Mouse (Mus musculus) hindbrain, embryonic 11.5 days (tissue): ENCODE data around the gene Prpf38b. TPM values are rescaled to one million over a fixed set of nuclear protein-coding genes. Genes with fewer than 3 reads are reported as not detected.
"Not testable (repeated sequence)": the region's sequence is repeated elsewhere in the genome, so short reads cannot be mapped to it uniquely, and the experiment has no call there.

ENCODE experiments used
- ATAC-seq: fragments of 200-750 bp; cut with Nextera tagmentation; 2 replicates; pipeline ENCODE4 v1.8.0; 2017; ENCODE audit warnings: mild to moderate bottlenecking, moderate TSS enrichment, moderate library complexity; ENCODE audit not compliant: low FRiP score
- DNase-seq: peaks from one replicate; pipeline ENCODE4 v3.0.0-alpha.2; 2015; ENCODE audit warnings: low spot score
- H3K27ac ChIP-seq: fragments of 300-500 bp; sonication (generic); 2 replicates; pipeline ENCODE4 v1.5.1; 2014; ENCODE audit warnings: mild to moderate bottlenecking, low read depth, low read length
- H3K27me3 ChIP-seq: fragments of 300-500 bp; sonication (generic); 2 replicates; pipeline ENCODE4 v1.6.1; 2014; ENCODE audit warnings: mild to moderate bottlenecking, low read length, moderate library complexity, mixed read lengths; ENCODE audit not compliant: control insufficient read depth, insufficient read depth
- H3K36me3 ChIP-seq: fragments of 300-500 bp; sonication (generic); 2 replicates; pipeline ENCODE4 v1.6.1; 2014; ENCODE audit warnings: mild to moderate bottlenecking, low read length, moderate library complexity, mixed read lengths; ENCODE audit not compliant: control insufficient read depth, insufficient read depth
- H3K4me1 ChIP-seq: fragments of 300-500 bp; sonication (generic); replicated peaks from 2 replicates; pipeline ENCODE4 v1.6.1; 2014; ENCODE audit warnings: low read length, mixed read lengths; ENCODE audit not compliant: control insufficient read depth, insufficient read depth
- H3K4me2 ChIP-seq: fragments of 300-500 bp; sonication (generic); replicated peaks from 2 replicates; pipeline ENCODE4 v1.6.1; 2014; ENCODE audit warnings: mild to moderate bottlenecking, low read depth, low read length
- H3K4me3 ChIP-seq: fragments of 300-500 bp; sonication (generic); 2 replicates; pipeline ENCODE4 v1.5.1; 2014; ENCODE audit warnings: low read depth, low read length
- H3K9ac ChIP-seq: fragments of 300-500 bp; sonication (generic); 2 replicates; pipeline ENCODE4 v1.6.1; 2014; ENCODE audit warnings: low read depth, low read length
- H3K9me3 ChIP-seq: fragments of 300-500 bp; sonication (generic); 2 replicates; pipeline ENCODE4 v1.6.1; 2016; ENCODE audit warnings: low read length; ENCODE audit not compliant: control insufficient read depth
- WGBS: fragments of 180-500 bp; shearing (Covaris S2); extraction: QIAGEN DNeasy Blood & Tissue Kit; methylation state at CpG from one replicate; pipeline ENCODE4 v1.1.7; 2014; 5-methylcytosine and 5-hydroxymethylcytosine counted together
- polyA plus RNA-seq: library from polyadenylated mRNA; unstranded; fragments of >200 nt; fragmentation: Nextera tagmentation; extraction: Ambion mirVana; gene quantifications from 2 replicates; pipeline ENCODE4 v1.2.1, GENCODE M21; 2014

Prpf38b gene
- polyA plus RNA-seq, 1 experiment from 2014 or later, result 85.3 TPM

- ATAC-seq (no peak), DNase-seq (no peak)
- no peaks in the 10 kb centered on the region for H3K4me1 ChIP-seq
- no peak overlapping the region for H3K4me2 ChIP-seq
- no peak overlapping the region for H3K4me3 ChIP-seq
- no peaks in the 10 kb centered on the region for H3K9me3 ChIP-seq
- H3K36me3 ChIP-seq, result no peaks in the 10 kb centered on the region
- no peaks in the 10 kb centered on the region for H3K27me3 ChIP-seq
- H3K27ac ChIP-seq, result no peak overlapping the region
- WGBS, result 64% methylated on average over 5 of the region's 5 CpGs
- H3K9ac ChIP-seq, result no peak overlapping the region
These were observed 31.6 kb downstream of the Prpf38b start for GRCm38 (mm10) chr3:108879836-108880435.

DNA sequence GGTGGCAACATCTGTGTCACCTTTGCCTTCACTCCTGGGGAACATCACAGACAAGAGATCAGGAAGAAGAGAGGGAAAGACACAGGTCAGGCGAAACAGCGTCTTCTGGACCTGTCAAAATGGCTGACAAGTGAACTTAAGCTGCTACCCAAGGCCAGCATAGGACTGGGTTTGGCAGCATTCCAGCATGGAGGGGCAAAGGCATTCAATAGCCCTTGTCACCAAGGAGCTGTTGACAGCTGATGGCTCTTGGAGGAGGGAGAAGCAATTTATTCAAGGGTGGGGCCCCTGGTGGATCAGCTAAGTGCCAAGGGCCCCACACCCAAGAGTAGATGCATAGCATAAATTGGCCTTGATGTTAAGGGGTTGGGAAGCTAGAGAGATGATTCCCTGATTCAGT lies 32.4 kb downstream of the Prpf38b start:
- H3K4me1 ChIP-seq, result no peaks in the 10 kb centered on the region
- H3K4me3 ChIP-seq, result no peak overlapping the region
- DNase-seq, result no peak
- no peaks in the 10 kb centered on the region for H3K36me3 ChIP-seq
- no peaks in the 10 kb centered on the region for H3K9me3 ChIP-seq
- no peak overlapping the region for H3K9ac ChIP-seq
- H3K27me3 ChIP-seq, result no peaks in the 10 kb centered on the region
- no peak overlapping the region for H3K4me2 ChIP-seq
- ATAC-seq, result no peak
- 88% methylated on average over 2 of the region's 2 CpGs for WGBS
- no peak overlapping the region for H3K27ac ChIP-seq

GRCm38 (mm10) chr3:108870631-108871030 lies 40.9 kb downstream of the Prpf38b start:
- 73% methylated on average over 6 of the region's 6 CpGs for WGBS
- no peak overlapping the region for H3K27ac ChIP-seq

DNA sequence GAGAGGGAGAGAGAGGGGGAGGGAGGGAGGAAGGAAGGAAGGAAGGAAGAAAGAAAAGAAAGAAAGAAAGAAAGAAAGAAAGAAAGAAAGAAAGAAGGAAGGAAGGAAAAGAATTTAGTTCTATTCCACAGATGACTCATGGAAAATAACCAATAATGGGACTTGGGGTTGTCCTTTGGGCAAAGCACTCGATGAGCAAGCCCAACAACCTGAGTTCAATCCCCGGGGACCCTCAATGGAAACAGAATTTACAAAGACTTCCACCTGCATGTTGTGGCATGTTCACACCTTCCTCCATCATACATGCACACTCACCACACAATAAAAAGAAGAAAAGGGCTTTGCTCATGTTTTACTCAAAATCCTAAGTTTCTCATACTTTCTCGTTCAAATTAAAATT lies 44.1 kb downstream of the Prpf38b start:
- ATAC-seq (no peak), DNase-seq (no peak)
- no peaks in the 10 kb centered on the region for H3K27me3 ChIP-seq
- no peaks in the 10 kb centered on the region for H3K9me3 ChIP-seq
- no peaks in the 10 kb centered on the region for H3K4me1 ChIP-seq
- 86% methylated on average over 3 of the region's 3 CpGs for WGBS
- H3K4me2 ChIP-seq, result no peak overlapping the region
- no peak overlapping the region for H3K9ac ChIP-seq
- no peaks in the 10 kb centered on the region for H3K36me3 ChIP-seq
- no peak overlapping the region for H3K27ac ChIP-seq
- no peak overlapping the region for H3K4me3 ChIP-seq

More at GRCm38 (mm10) chr3:108870631-108871030, 40.9 kb downstream of the Prpf38b start:
- Histone ChIP-seq H3K4me1 (no peaks in the 10 kb centered on the region), H3K36me3 (no peaks in the 10 kb centered on the region), H3K4me3 (no peak overlapping the region), H3K27me3 (no peaks in the 10 kb centered on the region), H3K9ac (no peak overlapping the region), H3K4me2 (no peak overlapping the region), H3K9me3 (no peaks in the 10 kb centered on the region)
- no peak for DNase-seq
- ATAC-seq, result no peak

DNA sequence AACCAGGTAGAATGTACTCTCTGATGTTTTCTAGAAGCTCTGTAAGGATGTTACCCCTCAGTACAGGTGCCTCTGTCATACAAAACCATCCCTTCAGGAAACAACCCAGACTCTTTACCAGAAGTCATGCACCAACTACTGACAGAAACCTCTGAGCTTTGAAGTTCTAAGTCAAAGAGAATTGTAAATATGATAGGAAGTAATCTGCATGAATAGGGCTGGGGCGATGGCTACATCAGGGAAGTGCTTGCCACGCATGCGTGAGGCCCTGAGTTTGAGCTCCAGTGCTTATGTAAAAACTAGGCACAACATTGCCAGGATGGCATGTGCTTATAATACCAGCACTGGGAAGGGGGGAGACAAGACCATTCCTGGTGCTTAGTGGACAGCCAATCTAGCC lies 45.9 kb downstream of the Prpf38b start:
- H3K4me3 ChIP-seq, result no peak overlapping the region
- no peaks in the 10 kb centered on the region for H3K36me3 ChIP-seq
- H3K27ac ChIP-seq, result no peak overlapping the region
- H3K9me3 ChIP-seq, result no peaks in the 10 kb centered on the region
- ATAC-seq, result no peak
- DNase-seq, result no peak
- H3K27me3 ChIP-seq, result no peaks in the 10 kb centered on the region
- no peak overlapping the region for H3K4me2 ChIP-seq
- H3K4me1 ChIP-seq, result no peaks in the 10 kb centered on the region
- 88% methylated on average over 3 of the region's 3 CpGs for WGBS
- no peak overlapping the region for H3K9ac ChIP-seq

DNA sequence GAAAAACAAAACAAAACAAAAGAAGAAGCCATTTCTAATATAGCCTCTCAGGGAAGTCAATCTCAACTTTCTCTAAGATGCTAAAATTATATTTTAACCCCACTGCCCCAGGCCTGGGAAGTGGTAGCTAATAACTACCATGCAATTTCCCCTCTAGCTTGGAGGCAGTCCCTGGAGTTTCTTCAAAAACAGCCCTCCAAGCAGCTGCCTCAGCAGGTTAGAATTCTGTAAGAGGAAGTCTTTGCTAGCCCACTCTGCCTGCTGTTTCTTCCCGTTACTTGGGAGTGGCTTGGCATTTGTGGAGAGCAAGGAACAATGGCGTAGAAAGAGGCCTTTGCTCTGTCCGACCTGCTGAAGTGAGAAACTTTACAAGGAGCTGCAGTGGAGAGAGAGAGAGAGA lies 46.4 kb downstream of the Prpf38b start:
- Histone ChIP-seq H3K4me1 (no peaks in the 10 kb centered on the region), H3K9ac (no peak overlapping the region), H3K4me2 (no peak overlapping the region), H3K9me3 (no peaks in the 10 kb centered on the region), H3K27ac (no peak overlapping the region), H3K27me3 (no peaks in the 10 kb centered on the region), H3K4me3 (no peak overlapping the region), H3K36me3 (no peaks in the 10 kb centered on the region)
- WGBS, result 40% methylated on average over 3 of the region's 3 CpGs
- DNase-seq (no peak), ATAC-seq (no peak)

DNA sequence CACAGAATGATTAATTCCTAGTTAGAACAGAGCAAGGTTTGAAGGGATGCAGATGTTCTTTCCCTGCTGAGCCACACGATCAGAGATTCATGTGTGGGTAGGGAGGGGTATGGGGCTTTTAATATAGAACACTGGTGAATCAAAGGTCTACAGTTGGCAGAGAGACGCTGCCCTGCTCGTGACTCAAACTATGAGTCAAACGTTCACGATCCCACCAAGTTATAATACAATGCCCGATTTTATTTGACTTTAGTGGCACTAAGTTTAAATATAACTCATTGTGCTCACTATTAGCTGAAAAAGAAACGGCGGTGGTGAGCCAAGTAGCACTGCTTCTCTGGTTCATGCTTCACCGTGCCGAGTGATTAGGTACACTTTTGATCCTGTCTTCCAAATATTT lies 48.4 kb downstream of the Prpf38b start:
- ATAC-seq (no peak), DNase-seq (no peak)
- Histone ChIP-seq H3K4me3 (no peak overlapping the region), H3K36me3 (no peaks in the 10 kb centered on the region), H3K9ac (no peak overlapping the region), H3K27ac (no peak overlapping the region), H3K4me1 (no peaks in the 10 kb centered on the region), H3K27me3 (no peaks in the 10 kb centered on the region), H3K9me3 (no peaks in the 10 kb centered on the region), H3K4me2 (no peak overlapping the region)
- WGBS, result 93% methylated on average over 10 of the region's 10 CpGs

- not testable (repeated sequence) for DNase-seq, H3K27me3 ChIP-seq, ATAC-seq, H3K36me3 ChIP-seq, H3K9me3 ChIP-seq, H3K4me3 ChIP-seq, H3K4me2 ChIP-seq, H3K4me1 ChIP-seq, H3K9ac ChIP-seq, H3K27ac ChIP-seq
- 91% methylated on average over 4 of the region's 4 CpGs for WGBS
These were observed 49.2 kb downstream of the Prpf38b start for GRCm38 (mm10) chr3:108862282-108862681.

- H3K9ac ChIP-seq, result no peak overlapping the region
- no peaks in the 10 kb centered on the region for H3K27me3 ChIP-seq
- no peaks in the 10 kb centered on the region for H3K9me3 ChIP-seq
- H3K4me3 ChIP-seq, result no peak overlapping the region
- no peaks in the 10 kb centered on the region for H3K36me3 ChIP-seq
- no peaks in the 10 kb centered on the region for H3K4me1 ChIP-seq
- H3K4me2 ChIP-seq, result no peak overlapping the region
- WGBS, result 76% methylated on average over 2 of the region's 2 CpGs
- no peak overlapping the region for H3K27ac ChIP-seq
- DNase-seq (no peak), ATAC-seq (no peak)
These were observed 50.7 kb downstream of the Prpf38b start for GRCm38 (mm10) chr3:108860786-108861185.
